Mouse (Mus musculus) small intestine, adult 2 months (tissue): ENCODE measurements around the gene Cpd.

Experiments used
- CTCF ChIP-seq: fragments of 200-500 bp; IDR thresholded peaks from 2 replicates; pipeline ENCODE4 v1.5.1; 2012; ENCODE audit warnings: low read depth, mild to moderate bottlenecking, control low read depth, inconsistent platforms, low read length, moderate library complexity, mixed read lengths; ENCODE audit not compliant: insufficient replicate concordance, insufficient read length; ENCODE audit errors: extremely low read depth
- POLR2A ChIP-seq: fragments of 200-500 bp; IDR thresholded peaks from 2 replicates; pipeline ENCODE4 v1.6.1; 2012; ENCODE audit warnings: low read depth, mild to moderate bottlenecking, control low read depth, inconsistent platforms, low read length, moderate library complexity

GRCm38 (mm10) chr11:76854475-76855341 is 7.9 kb upstream of the Cpd start:
- no peak for TF ChIP-seq CTCF
- TF ChIP-seq POLR2A: no peak
